Mouse (Mus musculus) T-helper 2 cell (primary cell): Measurements from ENCODE around the gene Srebf2.

Experiments used
- in situ Hi-C: fragments of 300-600 bp; cut with MboI, MseI; formaldehyde crosslinking; loops from one replicate; pipeline ENCODE4 v1.15.1; 2025; ENCODE audit warnings: high pct_unique_total_duplicates

Srebf2 gene

DNA sequence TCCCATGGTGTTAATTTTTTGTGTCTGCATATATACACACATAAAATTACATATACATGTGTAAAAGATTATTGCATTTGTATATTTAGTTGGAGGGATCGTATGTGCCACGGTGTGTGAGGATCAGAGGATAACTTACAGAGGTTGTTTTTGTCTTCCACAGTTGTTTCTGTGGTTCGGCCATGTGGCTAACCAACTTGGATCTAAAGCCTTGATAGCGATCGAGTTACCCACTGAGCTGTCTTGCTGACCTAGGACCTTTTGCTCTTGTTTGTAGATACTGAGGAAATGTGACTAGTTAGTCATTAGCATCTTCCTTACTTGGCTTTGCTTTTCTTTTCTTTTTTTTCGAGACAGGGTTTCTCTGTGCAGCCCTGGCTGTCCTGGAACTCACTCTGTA lies 9.3 kb downstream of the Srebf2 start:
- in situ Hi-C loops = no loop called here

DNA sequence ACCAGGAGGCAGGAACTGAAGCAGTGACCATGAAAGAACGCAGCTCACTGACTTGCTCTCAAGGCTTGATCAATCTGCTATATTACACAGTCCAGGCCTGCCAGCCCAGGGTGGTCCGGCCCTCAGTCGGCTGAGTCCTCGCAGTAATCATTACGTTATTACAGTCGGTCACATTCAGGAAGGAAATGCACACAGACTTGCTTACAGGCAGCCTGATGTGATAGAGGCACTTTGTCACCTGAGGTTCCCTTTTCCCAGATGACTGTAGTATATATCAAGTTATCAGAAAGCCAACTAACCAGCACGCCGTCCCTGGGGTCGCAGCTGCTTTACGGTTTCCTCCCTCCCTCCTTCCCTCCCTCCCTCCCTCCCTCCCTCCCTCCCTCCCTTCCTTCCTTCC lies 9.9 kb downstream of the Srebf2 start:
- in situ Hi-C loops = no loop called here

DNA sequence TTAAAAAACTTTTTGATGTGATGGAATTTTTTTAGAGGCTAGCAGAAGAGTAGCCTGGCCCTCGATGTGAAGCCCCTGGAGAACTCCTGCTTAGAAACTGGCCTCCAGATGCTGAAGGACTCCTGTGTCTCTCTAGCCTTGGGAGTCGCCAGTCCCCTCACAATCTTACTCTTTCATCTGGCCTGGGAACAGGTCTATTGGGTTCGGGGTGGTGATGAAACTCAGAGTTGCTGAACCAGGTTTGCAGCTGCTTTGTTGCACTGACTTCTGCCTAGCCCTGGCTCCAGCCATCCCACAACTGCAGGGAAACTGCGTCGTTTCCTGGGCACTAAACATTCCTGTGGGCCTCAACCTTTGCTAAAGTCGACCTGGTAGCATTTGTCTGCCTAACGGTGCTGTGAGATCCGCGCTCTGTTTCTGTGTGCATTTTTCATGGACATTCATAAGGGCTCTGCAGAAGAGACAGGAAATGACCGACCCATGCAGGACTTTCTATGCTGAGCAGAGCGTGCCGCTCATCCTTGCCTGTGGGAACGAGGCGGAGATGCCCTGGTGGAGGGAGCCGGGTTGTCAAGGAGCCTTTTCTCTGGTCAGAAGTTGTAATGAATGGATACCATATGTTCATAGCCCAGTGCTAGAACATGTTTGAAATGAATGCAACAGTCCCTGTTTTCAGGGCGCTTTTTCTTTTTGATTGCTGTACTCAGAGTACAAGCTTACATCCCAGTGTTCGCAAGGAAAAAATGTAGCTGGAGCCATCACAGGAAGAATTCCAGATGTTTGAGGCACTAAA lies 11.5 kb downstream of the Srebf2 start:
- in situ Hi-C loops = no loop called here

DNA sequence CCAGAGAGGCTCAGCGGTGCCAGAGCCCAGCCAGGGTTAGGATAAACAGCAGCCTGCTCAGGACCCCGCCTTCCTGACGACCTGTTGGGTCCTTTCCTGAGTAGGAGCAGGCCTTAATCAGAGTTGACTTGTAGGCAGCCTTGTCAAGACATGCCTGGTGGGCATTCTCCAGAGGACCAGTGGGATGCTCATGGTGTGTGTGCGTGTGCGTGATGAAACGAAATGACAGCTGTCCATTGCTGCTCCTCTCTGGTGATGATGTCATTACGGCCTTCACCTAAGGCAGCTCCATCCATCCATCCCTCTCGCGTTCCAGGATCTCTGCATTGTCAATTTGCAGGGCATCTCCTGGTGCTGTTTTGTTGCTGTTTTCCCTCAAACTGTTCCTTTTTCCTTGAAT lies 12.5 kb downstream of the Srebf2 start:
- in situ Hi-C loops = no loop called here

DNA sequence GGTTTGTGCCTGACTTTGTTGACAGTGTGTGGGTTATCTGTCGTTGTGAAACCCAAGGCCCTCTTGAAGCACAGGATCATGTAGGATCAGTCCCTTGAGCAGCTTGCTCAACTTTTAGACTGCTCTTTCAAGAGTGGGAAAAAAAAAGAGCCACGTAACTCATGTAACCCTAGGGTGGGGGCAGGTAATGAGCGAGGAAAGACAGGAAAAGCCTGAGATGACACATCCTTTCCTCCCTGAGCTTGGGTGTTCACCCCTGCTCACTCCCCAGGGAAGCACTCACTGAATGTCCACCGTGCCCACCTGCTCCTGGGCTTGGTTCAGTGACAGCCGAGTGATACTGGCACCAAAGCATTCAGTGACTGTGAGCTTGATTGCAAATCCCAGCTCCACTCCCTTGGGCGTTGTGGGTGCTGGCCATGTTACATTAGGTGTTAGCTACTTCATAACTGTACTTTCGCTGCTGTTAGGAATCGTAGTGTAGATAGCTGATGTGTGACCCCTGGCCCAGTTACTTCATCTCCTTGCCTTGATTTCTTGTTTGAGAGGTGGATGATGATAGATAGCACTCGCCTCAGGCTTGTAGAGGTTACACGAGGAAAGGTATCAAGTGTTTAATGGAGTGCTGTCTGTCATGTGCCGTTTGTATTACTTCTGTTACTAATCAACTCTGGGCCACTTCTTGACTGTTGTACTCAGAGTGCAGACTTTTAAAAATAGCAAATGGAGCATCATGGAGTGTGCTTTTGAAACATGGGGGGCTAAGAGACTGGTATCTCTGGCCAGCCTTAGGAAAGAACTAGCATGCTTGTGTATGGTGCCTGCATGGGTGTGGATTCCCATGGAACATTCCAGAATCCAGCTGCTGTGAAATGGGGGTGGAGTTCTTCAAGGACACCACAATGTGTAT lies 14.0 kb downstream of the Srebf2 start:
- in situ Hi-C loops = no loop called here

DNA sequence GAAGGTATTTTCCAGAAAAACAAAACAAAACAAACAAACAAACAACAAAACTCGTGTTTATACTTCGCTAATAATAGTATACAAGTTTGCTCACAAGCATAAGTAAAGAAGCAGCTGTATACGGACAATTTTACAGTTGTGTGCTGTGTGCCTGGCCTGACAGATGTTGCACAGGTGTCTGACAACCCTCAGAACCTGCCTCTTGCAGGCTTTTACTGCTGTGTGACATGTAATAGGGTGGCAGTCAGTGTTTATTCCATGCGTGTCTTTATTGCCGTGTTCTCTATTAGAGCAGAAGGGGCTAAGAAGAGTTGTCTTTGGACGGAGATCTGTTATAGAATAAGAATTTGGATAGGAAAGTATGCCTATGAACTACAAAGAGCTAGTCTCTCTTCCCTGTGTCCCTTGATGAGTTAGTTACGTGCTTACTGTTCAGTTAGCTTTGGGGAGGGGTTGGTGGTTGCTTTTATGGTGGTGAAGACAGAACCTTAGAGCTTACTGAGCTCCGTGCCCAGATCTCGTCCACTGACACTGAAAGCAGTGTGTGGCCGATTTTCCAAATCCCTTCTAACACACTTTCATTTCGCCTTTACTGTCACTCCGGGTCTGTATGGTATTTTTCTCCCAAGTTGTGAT lies 15.1 kb downstream of the Srebf2 start:
- in situ Hi-C loops = no loop called here

DNA sequence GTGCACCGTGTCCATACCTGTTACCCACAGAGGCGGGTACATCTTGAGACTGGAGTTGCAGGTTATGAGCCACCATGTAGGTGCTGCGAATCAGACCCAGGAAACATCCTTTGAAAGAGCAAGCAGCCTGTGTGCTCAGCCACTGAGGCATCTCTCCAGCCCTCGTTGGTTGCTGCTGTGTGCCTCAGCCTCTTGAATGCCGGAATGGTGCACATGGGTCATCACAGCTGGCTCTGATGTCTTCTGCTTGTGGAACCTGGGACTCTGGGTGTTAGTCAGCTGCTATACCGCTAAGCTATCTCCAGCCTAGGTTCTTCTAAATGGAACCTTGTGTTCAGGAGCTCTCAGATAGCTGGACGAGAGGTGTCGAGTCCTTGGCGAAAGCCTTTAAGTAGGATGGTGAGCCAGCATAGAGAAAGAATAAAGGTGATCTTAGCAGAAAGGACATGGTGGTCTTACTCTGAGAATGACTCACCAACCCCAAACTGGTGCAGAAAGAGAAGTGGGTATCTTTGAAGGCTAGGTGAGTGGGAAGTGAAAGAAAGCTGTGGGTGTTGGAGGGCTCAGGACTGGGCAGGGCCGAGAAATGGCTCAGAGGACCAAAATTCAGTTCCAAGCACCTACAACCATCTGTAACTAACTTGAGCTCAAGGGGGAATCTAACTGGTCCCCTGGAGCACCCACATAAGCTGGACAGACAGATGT lies 16.5 kb downstream of the Srebf2 start:
- in situ Hi-C loops = no loop called here

DNA sequence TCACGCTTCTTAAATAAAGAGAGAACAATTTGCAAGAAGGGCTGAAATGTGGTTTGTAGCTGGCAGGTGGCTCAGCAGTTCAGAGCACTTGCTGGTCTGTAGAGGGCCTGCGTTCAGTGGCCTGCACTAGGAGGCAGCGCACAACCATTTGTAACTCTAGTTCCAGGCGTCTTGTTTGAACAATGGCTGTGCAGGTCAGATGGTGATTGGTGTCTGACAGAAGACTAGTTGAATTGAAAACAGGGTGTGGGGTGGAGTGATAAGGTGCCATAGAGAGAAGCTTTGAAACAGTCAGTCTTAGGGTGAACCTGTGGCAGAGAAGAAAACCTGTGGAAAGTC lies 17.0 kb downstream of the Srebf2 start:
- in situ Hi-C loops = no loop called here

DNA sequence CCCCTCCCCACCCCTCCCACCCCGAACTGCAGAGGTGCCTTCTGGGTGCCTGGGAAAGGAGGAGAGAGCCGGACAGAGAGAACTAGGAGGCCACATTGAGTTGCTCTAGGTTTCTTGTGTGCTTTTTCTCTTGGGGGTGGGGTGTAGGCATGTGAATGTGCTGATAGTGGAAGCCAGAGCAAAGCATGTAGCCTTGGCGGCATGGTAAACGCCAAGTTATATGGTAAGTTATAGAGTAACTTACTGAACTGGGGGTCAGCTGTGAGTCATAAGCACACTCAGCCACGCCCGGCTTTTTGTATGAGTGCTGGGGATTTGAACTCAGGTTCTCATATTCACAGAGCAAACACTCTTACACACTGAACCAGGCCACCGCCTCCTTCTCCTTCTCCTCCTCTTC lies 17.5 kb downstream of the Srebf2 start:
- in situ Hi-C loops = no loop called here

DNA sequence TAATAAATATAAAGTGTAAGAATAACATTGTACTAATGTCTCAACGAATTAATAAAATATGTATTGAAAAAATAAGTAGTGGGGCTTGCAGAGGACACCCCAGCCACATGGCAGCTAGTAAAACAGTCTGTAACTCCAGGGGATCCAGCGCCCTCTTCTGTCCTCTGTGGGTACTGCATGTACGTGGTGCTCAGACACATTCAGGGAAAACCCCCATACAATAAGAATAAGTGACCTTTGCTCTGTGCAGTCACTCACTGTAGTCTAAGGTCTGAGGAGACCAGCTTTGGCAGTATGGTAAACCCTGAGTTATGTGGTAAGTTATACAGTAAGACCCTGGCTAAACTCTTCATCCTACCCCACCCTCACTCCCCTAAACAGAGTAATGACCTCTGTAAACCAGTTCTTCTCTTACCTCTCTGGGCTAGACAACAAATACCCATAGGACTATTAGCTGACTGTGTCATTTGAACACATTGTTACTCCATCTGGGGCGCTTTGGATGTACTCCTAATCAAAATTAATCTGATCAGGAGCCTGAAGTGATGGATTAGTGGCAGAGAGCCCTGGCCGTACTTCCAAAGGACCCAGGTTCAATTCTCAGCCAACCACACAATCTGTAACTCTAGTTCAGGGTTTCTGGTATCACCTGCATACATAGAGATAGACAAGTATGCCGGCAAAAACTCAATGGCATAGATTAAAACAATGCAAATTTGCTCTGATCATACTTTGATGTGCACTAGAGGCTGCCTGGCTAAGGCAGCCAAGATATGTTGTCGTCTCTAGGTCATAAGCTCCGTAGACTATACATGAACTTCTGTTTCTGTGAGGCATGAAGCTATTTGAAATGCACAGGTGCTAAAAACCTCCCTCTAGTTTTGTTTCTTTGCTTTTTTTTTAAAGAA lies 18.6 kb downstream of the Srebf2 start:
- in situ Hi-C loops = no loop called here

DNA sequence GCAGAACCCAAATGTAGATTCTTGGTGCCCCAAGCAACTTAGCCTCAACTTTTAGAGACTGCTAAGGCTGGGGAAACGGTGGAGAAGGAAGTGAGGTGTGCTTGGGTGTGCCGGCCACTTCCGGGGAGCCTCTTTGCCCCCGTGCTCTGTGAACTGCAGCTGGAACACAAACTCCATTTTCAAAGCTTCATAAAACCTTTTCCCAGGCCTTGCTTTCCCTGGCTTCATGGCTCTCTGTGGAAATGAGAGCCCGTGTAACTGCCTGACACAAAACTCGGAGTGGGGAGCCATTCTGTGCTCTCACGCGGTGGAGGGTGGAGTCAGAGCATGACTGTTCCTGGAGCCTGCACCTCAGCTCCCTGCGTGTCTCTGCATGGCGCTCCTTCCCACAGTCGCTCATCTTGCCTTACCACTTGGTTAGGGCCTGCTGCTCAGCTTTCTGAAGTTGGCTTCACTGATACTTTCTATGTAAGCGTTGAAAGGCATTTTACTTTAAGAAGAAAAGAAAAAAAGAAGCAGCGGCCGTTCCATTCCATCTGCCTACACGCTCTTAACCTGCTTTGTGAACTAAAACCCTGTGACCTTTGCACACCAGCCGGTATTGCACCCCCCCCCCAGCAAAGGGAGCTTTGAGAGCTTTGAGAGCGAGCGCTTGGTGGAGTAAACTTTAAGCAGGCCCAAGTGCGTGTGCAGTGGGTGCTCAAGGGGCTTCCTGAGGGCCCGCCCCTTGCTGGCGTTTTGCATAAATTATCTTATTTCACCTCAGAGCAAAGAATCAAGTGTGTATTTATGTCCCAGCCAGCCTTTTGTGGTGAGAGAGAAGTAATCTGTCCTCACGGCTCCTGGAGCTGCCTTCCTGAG lies 19.5 kb downstream of the Srebf2 start:
- in situ Hi-C loops = no loop called here

DNA sequence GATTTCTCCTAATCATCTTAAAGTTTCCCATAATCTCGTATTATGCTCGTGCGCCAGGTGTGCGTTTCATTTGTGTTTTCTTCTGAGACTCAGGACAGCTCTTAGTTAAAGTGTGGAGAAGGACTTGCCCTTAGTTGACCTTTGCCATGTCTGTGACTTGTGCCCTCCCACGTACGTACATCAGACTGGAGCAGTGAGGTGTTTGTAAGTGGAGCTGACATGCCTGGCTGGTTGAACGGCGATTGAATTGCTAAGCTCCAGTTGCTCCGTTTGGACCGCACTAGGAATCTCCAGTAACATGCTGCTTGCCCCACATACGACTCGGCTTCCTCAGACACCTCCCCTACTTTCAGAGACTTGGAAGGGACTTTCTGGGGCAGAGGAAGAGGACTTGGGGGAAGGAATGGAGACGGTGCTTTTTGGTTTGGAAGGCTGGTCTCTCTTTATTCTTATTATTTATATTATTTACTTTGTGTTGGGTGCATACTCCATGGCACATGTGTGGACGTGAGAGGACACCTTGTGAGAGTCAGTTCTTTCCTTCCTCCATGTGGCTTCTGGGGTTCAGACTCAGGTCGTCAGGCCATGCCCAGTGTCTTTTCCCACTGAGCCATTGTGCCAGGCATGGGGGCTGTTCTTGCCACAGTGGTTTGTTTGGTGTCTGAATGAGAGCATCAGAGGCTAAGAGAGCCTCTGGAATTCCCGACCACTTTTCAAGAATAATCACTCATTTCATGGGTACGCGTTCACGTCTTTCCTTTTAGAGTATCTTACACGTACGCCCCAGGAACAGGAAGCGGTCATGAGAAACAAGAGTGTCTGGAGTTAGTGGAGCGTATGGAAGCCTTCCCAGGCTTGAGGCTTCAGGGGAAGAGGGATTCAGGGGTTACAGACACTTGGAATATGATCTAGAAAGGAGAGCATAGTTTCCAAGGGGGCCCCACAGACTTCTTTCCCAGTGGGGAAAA lies 20.5 kb downstream of the Srebf2 start:
- in situ Hi-C loops = no loop called here

DNA sequence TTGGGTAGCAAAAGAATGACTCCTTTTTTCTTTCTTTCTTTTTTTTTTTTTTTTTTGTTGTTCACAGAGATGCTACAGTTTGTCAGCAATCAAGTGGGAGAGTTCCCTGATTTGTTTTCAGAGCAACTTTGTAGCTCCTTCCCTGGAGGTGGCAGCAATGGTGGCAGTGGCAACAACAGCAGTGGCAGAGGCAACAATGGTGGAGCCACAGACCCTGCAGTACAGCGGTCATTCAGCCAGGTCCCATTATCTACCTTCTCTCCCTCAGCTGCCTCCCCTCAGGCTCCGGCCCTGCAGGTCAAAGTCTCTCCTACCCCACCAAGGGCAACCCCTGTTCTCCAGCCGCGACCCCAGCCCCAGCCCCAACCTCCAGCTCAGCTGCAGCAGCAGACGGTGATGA lies 22.7 kb downstream of the Srebf2 start:
- in situ Hi-C loops = no loop called here

DNA sequence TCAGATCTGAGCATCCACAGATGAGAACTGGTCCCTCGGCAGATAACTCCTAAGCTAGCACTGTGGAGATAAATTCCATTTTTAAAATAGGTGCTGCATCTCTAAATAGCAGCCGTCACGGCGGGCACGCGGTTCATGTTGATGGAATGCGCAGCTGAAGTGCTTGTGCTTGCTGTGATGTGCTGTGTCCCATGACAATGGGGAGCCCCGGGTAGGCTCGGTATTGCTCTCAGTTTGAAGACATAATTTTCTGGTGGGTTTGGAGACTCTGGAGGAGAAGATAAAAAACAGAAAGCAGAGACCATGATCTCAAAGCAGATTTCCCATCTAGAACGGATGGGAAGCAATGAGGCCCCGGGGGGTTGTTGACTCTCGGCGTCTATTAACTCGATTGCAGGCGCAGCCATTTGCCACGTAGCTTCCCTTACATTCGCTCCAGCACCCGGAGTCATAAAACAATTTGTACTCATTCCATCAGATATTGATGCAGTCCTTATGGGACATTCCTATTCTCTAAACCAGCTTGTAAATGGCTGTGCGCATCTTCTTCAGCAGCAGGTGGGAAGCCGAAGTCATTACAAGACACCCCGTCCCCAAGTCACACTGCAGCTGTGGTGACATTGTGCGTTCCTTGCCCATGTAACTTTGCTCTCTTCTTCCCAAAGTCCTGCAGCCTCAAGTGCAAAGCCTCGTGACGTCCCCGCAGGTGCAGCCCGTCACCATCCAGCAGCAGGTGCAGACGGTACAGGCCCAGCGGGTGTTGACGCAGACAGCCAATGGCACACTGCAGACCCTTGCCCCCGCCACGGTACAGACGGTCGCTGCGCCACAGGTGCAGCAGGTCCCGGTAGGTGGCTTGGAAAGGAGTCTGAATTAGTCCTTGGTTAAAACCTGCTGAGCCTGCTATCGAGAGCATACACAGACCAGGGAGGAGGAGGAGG lies 23.7 kb downstream of the Srebf2 start:
- in situ Hi-C loops = no loop called here

DNA sequence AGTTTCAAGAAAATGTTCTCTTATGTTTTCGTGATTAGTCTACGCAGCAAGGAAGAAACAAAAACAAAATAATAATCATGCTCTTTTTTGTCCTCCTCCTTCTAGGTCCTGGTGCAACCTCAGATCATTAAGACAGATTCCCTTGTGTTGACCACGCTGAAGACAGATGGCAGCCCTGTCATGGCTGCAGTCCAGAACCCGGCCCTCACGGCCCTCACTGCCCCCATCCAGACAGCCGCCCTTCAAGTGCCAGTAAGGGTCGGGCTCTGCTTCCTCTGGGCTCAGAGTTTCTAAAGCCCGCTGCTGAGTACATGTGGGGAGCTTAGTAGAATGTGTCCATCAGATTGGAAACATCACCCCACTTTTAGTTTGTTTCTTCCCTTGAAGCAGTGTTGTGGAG lies 25.7 kb downstream of the Srebf2 start:
- in situ Hi-C loops = no loop called here

DNA sequence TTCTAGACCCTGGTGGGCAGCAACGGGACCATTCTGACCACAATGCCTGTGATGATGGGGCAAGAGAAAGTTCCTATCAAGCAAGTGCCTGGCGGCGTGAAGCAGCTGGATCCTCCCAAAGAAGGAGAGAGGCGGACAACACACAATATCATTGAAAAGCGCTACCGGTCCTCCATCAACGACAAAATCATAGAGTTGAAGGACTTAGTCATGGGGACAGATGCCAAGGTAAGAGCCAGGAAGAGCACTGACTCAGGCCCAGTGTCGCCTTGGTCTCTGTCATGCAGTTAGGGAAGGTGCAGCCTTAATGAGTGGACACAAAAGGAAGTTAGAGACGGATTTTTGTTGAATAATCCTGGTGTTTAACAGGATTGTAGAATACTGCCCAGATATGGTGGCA lies 28.1 kb downstream of the Srebf2 start:
- in situ Hi-C loops = no loop called here

DNA sequence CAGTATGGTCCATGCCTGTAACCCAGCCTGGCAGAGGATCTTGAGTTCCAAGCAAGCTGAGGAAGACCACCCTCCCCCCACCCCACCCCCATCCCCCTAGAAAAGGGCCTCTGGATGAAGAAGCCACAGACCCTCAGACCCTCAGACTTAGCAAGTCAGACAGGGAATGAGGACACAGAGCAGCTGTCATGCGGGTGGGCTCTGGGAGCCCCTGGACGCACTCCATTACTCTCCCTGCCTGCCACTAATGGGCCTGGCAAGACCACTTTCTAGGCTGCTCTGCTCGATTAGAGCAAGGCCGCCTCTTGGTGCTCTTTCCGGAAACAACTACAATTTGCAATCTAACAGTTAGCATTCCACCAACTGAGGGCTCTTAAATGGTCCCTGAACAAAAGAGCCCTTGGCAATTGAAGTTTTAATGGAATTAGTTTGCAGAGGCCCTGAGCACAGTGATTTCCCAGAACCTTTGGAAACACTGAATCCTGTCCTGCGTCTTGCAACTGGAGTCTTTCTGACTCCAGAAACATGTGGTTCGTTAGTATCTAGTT lies 30.8 kb downstream of the Srebf2 start:
- in situ Hi-C loops = no loop called here
